Mouse (Mus musculus): Measurements from ENCODE around the gene Gm36864. TPM values are rescaled to one million over a fixed set of nuclear protein-coding genes. Genes with fewer than 3 reads are reported as not detected.
"Not testable (repeated sequence)": the region's sequence is repeated elsewhere in the genome, so short reads cannot be mapped to it uniquely, and the experiment has no call there.

Gene Gm36864
- polyA plus RNA-seq (2017; shearing (Covaris generic)) = under 1 TPM in 1 of 3 experiments, not detected in 2; 0.38 TPM

GRCm38 (mm10) chr7:44235909-44236308 is at the start of gene Gm36864:
Gene Gm36864 (plus strand): TSS chr7:44236177.
- ATAC-seq = no peak

DNA sequence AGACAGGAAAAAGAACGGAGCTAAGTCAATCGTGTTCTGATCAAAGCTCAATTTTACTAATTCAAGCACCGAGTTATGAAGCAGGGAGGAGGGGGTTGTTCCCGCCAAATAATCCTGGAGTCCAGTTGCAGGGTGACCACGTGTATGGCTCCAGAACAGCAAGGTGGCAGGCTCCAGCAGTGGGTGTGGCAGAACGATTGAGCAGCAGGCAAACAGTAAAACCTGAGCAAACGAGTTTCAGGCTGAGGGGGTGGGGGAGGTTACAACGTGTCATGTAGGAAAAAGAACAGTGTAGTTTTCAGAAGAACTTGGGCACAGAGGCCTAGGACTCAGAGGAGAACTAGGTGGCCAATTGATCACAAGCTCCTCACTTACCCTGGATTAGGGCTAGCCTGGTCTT is 49.5 kb upstream of the Gm36864 start:
- ATAC-seq = not testable (repeated sequence)

- ATAC-seq = not testable (repeated sequence)
These were observed 48.0 kb upstream of the Gm36864 start, which contains the start of gene Klk1b24 for GRCm38 (mm10) chr7:44187936-44188335. Gene Klk1b24 (plus strand): TSS chr7:44188236.

DNA sequence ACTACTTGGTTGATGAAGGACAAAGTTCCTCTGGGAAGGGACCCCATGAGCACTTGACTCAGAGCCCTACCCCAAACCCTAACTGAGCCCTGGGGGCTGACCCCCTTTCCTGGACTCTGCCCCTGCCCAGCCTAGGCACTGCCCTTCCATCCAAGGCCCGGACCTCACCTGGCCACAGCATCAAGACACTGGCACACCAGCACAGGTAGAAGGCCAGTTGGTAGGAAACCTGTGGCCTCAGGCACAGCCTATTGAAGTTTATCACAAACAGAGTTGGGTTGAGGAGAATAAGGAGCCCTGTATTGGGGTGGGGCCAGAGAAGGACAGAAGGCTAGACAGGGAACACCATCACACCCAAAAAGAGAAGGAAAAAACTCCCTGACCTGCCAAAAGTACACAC is 42.5 kb upstream of the Gm36864 start:
- ATAC-seq = not testable (repeated sequence)

DNA sequence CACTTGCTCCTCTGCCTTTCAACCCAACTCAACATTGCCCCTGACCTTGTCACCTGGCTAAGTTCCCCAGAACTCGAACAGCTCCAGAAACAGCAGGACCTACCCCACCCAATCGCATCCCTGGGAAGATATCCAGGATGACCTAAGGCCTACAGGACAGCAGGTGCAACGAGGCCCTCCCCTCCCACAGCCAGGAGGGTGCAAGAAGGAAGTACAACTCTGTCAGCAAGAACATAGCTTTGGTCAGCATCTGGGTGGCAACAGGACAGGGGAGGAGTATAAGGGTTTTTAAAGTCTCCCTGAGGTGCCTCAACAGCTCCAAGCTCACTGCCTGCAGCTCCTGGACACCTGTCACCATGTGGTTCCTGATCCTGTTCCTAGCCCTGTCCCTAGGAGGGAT is 38.1 kb upstream of the Gm36864 start, which contains the start of gene Klk1b3:
TSS of gene Klk1b3 (plus strand) at position 301 of the 400 bp plus-strand sequence.
- no peak for ATAC-seq

- not testable (repeated sequence) for ATAC-seq
These were observed 28.8 kb upstream of the Gm36864 start, which contains the start of gene Klk1b4 for GRCm38 (mm10) chr7:44207135-44207534. Gene Klk1b4 (plus strand): TSS chr7:44207435.

DNA sequence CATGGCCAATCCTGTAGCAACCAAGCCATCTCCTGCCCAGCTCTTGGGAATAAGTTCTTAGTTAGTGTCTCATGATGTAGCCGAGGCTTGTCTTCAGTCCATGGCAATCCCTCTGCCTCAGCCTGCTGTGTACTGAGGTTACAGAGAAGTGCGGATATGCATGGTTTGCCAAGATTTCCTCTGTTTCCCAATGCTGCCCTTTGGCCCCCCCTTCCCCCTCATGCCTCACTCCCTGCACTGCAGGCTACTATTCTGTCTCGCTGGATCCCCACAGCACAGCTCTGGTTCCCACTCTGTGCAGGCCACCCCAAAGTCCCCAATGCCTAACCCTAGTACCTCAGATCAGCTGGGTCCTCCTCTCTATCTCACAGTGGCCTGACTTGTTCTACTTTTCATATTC is 27.7 kb upstream of the Gm36864 start:
- no peak for ATAC-seq

DNA sequence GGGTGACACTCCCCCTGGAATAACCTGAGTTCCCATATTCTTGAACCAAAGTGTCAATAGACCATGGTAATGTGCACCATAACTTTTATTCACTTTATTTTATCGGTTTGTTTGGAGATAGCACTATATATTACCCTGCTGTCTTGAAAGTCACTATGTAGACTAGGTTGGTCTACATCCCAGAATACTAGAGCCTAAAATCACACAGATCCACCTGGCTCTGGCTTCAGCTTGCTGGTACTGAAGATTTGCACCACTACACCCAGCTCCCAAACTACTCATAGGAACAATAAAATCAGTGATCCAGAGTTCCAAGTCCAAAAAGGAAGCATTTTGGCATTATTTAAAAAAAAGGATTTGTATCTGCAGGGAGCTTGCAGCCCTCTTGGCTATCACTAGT is 20.3 kb upstream of the Gm36864 start, which contains the start of gene Klk1b5:
TSS of gene Klk1b5 (plus strand) at position 301 of the 400 bp plus-strand sequence.
- ATAC-seq = no peak

DNA sequence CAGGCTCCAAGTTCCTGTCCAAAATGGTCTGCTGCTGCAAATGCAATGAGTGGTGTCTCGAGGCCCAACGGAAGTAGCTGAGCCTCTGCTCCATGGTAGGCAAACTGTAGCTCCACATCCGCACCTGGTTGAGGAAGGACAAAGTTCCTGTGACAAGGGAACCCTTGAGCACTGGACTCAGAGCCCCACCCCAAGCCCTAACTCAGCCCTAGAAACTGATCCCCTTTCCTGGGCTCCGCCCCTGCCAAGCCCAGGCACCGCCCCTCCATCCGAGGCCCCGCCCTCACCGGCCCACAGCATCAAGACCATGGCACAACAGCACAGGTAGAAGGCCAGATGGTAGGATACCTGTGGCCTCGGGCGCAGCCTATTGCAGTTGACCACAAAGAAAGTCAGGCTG is 14.4 kb upstream of the Gm36864 start:
- not testable (repeated sequence) for ATAC-seq

- ATAC-seq = not testable (repeated sequence)
These were observed 13.6 kb upstream of the Gm36864 start for GRCm38 (mm10) chr7:44222335-44222734.

- no peak for ATAC-seq
These were observed 10.9 kb upstream of the Gm36864 start, which contains the start of gene Klk1 for GRCm38 (mm10) chr7:44225076-44225475. Gene Klk1 (plus strand): TSS chr7:44225360.

- no peak for ATAC-seq
These were observed 3.9 kb downstream of the Gm36864 start for GRCm38 (mm10) chr7:44239913-44240312.

DNA sequence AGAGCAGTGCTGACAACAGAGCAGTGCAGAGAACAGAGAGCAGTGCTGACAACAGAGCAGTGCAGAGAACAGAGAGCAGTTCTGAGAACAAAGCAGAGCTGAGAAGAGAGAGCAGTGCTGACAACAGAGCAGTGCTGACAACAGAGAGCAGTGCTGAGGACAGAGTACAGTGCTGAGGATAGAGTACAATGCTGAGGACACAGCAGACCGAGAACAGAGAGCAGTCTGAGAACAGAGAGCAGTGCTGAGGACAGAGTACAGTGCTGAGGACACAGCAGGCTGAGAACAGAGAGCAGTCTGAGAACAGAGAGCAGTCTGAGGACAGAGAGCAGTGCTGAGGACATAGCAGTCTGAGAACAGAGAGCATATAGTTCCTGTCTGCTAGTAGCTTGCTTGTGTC is 4.7 kb downstream of the Gm36864 start:
- no peak for ATAC-seq

- ATAC-seq = no peak
These were observed 5.2 kb downstream of the Gm36864 start for GRCm38 (mm10) chr7:44241163-44241562.

DNA sequence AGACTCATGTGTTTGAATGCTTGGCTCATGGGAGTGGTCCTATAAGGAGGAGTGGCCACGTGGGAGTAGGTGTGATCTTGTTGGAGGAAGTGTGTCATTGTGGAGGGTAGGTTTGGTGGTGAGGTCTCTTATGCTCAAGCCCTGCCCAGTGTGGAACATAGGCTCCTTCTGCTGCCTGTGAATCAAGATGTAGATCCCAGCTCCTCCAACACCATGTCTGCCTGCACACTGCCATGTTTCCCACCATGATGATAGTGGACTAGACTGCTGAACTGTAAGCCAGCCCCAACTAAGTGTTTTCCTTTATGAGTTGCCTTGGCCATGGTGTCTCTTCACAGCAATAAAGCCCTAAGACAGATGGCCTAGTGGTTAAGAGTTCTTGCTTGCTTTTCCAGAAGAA is 8.1 kb downstream of the Gm36864 start:
- no peak for ATAC-seq

DNA sequence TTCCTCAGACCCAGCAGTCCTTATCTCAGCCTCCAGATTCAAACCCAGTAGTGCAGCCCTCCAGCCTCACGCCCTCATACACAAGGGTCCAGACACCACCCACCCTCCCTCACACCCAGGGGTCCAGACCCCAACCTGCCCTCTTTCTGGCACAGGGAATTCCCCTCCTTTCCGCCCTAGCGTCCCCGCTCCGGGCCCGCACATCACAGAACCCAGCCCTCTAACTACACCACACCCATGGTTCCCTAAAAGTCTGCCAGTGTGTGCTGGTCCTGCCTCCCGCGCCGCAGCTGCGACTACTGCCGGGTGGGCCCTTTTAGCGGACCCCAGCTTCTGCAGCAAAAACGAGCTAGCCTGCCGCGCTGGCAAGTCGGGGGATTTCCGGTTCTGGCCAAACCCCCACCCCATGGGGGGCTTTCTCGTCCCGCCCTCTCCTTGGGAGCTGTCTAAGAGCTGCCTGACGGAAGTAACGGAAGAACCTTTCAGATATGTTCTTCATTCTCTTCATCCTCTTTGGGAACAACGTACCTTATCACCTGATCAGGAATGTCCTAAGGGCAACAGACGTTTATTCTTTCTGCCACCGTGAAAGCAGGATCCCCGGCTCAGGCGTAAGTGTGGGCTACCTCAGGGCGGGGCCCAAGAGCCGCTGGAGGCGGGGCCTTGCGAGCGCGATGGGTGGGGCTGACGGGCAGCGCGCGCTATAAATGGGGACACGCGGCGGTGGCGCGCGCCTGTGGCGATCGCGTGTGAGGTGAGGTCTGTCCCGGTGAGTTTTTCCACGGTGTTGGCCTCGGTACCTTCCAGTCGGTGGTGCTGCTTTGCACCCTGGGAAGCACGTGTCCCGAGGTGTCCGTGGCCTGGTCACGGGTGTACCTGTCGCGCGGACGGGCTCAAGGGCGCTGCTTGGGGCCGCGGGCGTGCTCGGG is 10.3 kb downstream of the Gm36864 start, which contains the start of the genes 1700028J19Rik and 2410002F23Rik:
TSS of gene 1700028J19Rik (minus strand) at position 641 of the 929 bp plus-strand sequence.
TSS of gene 2410002F23Rik (plus strand) at position 668 of the 929 bp plus-strand sequence.
- peak; percentile 84 for ATAC-seq

GRCm38 (mm10) chr7:44246984-44247470 is 11.1 kb downstream of the Gm36864 start:
- ATAC-seq = peak; percentile 52

DNA sequence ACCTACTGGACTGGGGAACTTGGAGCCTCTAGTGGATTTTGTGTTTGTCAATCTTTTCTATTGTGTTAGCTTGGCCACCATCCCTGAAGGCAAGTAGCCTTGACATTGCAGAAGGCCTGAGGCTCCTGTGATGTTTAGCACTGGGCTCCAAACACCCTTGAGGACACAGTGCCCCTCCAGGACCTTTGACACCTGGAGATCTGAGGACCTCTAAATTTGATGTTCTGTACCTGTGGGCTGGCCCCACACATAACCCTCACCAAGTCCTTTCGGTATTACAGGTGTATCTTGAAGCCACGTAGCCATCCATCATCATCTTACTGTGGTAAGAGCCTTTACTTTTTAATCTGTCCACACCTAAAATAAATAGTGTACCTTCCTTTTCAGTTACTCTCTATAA is 12.0 kb downstream of the Gm36864 start:
- no peak for ATAC-seq

GRCm38 (mm10) chr7:44249248-44249647 is 13.3 kb downstream of the Gm36864 start:
- ATAC-seq = no peak

- not testable (repeated sequence) for ATAC-seq
These were observed 14.8 kb downstream of the Gm36864 start for GRCm38 (mm10) chr7:44250732-44251275.

DNA sequence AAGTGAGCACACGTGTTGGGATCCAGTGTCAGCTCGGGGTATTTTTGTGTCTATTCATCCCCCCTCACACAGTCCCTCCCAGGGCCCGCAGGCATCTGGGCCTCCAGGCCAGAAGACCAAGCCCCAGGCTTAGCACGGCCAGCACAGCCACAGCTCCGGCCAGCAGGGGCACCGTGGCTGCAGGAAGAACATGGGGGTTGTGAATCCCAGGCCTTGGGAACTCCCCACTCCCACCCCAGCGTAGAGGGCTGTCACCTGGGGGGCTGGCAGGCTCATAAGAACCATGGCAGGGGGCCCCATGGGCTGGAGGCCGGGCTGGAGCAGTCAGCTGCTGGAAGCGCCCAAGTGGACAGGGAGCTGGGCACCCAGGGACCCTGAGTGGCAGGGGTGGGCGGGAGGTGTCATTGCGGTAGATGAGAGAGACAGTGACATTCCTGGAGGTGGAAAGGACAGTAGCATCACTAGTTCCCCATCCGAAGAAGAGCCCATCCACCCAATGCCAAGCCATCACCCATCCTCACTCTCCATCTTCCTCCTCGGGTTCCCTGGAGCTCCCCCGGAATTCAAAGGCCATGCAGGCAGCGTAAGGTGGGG is 17.1 kb downstream of the Gm36864 start:
- ATAC-seq = no peak

GRCm38 (mm10) chr7:44254930-44255329 is 19.0 kb downstream of the Gm36864 start:
- no peak for ATAC-seq

GRCm38 (mm10) chr7:44257278-44257677 is 21.3 kb downstream of the Gm36864 start, which contains the start of gene Acp4:
Gene Acp4 (minus strand): TSS chr7:44257378.
- ATAC-seq = no peak
